Mouse (Mus musculus): ENCODE results near the gene Cpox.
"Not testable (repeated sequence)": the region's sequence is repeated elsewhere in the genome, so short reads cannot be mapped to it uniquely, and the experiment has no call there.

The Cpox gene

DNA sequence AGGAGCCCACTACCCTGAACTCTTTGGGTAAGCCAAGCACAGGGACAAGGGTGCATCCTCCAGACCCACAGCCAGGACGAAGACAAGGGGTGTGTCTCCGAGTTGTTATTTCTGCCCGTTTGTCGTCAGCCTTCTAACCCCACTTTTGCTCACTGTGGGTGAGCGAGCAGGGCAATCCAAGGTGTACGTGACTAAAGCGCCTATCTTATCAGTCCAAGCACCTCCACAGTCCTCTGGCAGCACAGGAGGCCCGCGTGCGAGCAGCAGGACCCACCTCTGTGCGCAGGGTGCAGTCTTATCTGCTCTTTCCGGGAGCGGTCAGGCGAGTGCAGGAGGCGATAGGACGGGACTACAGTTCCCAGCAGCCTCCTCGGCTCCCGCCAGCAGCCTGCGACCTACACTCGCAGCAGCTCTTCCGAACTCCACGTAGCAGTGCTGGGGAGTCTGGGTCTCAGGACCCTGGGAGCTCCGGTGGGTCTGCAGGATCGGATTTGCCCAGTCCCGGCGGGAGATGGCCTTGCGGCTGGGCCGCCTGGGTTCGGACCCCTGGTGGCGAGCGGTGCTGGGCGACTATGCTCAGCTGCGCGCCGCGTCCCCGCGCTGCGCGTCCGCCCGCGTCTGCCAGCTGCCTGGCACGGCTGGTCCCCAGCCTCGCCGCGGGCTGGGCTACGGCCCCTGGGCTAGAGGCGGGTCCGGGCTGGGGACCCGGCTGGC, at the start of gene Cpox:
Gene Cpox (plus strand): TSS at position 376 of the 714 bp plus-strand sequence.
- DNase-seq (ENCODE audit: low read depth, low spot score): peak; percentile 77

- DNase-seq (ENCODE audit: low read depth, low spot score): no peak
Observed at GRCm38 (mm10) chr16:58622377-58622776, 47.7 kb upstream of the Cpox start.

GRCm38 (mm10) chr16:58623114-58623513, 47.0 kb upstream of the Cpox start:
- no peak for DNase-seq (ENCODE audit: low read depth, low spot score)

GRCm38 (mm10) chr16:58623944-58624343, 46.1 kb upstream of the Cpox start:
- DNase-seq (ENCODE audit: low read depth, low spot score): peak; percentile 19

GRCm38 (mm10) chr16:58627597-58628335, 42.3 kb upstream of the Cpox start:
- DNase-seq (ENCODE audit: low read depth, low spot score): no peak

GRCm38 (mm10) chr16:58628336-58628680, 41.8 kb upstream of the Cpox start:
- no peak for DNase-seq (ENCODE audit: low read depth, low spot score)

DNA sequence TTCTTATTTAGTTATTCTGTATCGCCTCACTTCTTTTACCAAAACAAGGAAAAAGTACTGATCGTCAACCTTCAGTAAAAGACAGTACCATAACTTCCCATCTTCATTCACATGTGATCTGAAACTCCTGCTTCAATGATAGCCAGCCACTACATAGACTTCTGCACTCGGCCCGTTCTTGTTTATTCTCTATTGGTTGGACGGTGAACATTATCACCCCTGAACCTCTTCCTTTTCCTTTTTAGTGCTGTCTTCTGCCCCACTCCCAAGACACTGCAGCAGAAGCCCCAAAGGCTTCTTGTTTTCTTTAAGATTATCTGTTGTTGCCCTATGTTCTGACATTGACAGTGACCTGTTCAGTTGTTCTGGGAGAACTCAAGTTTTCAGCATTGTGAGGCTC, 41.1 kb upstream of the Cpox start:
- DNase-seq (ENCODE audit: low read depth, low spot score): no peak

- no peak for DNase-seq (ENCODE audit: low read depth, low spot score)
Observed at GRCm38 (mm10) chr16:58629736-58630135, 40.4 kb upstream of the Cpox start.

GRCm38 (mm10) chr16:58635866-58636265, 34.2 kb upstream of the Cpox start:
- no peak for DNase-seq (ENCODE audit: low read depth, low spot score)

DNA sequence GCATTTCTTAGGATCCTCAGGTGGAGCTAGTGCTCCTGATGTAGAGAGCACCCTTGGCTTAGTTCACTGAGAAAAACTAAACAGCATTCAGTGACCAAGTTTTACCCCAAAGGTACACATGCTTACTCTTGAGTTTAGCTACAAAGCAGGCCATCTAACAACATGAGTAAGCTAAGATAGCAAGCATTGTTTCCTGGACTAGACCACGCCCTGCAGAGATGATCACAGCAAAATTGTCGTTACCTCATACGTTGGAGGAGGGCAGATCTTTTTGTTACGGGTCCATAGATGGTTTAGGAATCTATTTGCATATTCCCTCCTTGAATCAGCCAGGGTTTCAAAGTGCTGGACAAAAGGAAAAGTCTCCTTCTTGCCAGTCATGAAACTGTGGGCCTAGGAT, 32.6 kb upstream of the Cpox start:
- no peak for DNase-seq (ENCODE audit: low read depth, low spot score)

- no peak for DNase-seq (ENCODE audit: low read depth, low spot score)
Observed at GRCm38 (mm10) chr16:58638016-58638415, 32.1 kb upstream of the Cpox start.

DNA sequence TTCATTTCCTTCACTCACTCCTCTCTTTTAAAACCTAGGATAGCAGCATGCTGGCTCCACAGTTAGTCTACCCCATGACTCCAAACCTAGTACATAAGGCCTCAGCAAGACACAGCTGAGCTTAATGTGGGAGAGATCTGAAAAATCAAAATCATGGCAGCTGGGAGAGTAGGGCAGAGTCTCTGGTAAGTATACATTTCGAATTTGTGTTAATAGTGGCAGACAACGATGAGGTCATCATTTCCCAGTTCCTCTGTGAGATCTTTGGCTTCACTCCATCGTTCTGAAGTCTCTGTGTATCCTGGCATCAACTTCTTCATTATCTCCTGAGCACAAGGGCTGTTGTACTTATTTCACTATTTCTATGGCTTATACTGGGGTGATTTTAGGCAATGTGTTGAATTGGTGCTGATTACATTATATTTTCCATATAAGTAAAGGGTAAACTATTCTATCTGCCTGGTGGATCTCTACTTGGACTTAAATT, 31.4 kb upstream of the Cpox start, which contains the start of gene E330017A01Rik:
Gene E330017A01Rik (minus strand): TSS at position 51 of the 487 bp plus-strand sequence.
- DNase-seq (ENCODE audit: low read depth, low spot score): no peak

DNA sequence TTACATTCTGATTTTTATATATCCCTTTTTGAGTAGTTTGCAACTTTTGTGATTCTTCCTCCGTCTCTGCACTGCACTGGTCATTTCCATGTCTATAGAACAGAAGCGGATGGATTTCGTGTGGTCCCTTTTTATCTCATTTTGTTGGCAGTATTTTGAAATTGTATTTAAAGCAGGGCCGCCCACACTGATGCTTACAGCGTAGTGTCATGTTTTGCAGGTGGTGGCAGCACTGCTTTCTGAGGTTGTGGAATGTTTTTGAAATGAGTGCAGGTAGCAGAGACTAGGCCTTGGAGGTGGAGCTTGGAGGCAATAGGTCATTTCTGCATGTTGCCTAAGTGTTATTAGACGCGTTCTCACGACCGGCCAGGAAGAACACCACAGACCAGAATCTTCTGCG, 20.1 kb upstream of the Cpox start:
- no peak for DNase-seq (ENCODE audit: low read depth, low spot score)

- DNase-seq (ENCODE audit: low read depth, low spot score): no peak
Observed at GRCm38 (mm10) chr16:58655751-58656150, 14.3 kb upstream of the Cpox start.

GRCm38 (mm10) chr16:58656526-58656925, 13.6 kb upstream of the Cpox start:
- no peak for DNase-seq (ENCODE audit: low read depth, low spot score)

- DNase-seq (ENCODE audit: low read depth, low spot score): no peak
Observed at GRCm38 (mm10) chr16:58658668-58659067, 11.4 kb upstream of the Cpox start.

GRCm38 (mm10) chr16:58661826-58662225, 8.3 kb upstream of the Cpox start:
- DNase-seq (ENCODE audit: low read depth, low spot score): no peak

DNA sequence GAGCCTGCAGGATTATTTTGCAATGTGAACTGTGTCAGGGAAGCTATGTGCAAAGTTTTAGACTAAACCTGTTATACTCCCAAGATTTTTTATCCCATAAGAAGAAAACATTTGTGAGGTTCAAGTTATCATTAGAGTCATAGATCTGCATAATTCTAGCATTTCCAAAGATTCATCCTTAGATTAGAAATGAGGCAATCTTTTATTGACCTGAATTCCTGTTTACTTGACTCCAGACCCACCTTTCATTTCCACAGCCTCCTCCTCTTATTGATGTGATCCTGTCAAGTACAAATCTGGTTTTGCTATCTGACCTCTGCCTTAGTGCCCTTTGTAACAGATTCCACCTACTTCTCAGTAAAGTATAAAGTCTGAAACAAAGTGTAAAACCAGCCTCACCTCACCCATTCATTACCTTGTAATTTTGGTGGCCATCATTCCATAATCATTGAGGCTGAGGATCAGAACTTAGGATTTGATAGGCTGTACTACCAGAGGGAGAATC, 7.8 kb upstream of the Cpox start:
- no peak for DNase-seq (ENCODE audit: low read depth, low spot score)

- DNase-seq (ENCODE audit: low read depth, low spot score): no peak
Observed at GRCm38 (mm10) chr16:58663021-58663420, 7.1 kb upstream of the Cpox start.

- no peak for DNase-seq (ENCODE audit: low read depth, low spot score)
Observed at GRCm38 (mm10) chr16:58663816-58664215, 6.3 kb upstream of the Cpox start.

- not testable (repeated sequence) for DNase-seq (ENCODE audit: low read depth, low spot score)
Observed at GRCm38 (mm10) chr16:58665137-58665536, 5.0 kb upstream of the Cpox start.

DNA sequence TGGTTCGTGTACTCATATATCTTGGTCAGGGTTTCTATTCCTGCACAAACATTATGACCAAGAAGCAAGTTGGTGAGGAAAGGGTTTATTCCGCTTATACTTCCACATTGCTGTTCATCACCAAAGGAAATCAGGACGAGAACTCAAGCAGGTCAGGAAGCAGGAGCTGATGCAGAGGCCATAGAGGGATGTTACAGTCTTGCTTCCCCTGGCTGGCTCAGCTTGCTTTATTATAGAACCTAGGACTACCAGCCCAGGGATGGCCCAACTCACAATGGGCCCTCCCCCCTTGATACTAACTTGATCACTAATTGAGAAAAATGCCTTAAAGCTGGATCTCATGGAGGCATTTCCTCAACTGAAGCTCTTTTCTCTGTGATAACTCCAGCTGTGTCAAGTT, 3.4 kb upstream of the Cpox start:
- not testable (repeated sequence) for DNase-seq (ENCODE audit: low read depth, low spot score)

- no peak for DNase-seq (ENCODE audit: low read depth, low spot score)
Observed at GRCm38 (mm10) chr16:58668586-58668985, 1.5 kb upstream of the Cpox start.
